Mouse (Mus musculus): ENCODE data around the gene Rassf3. TPM values are rescaled to one million over a fixed set of nuclear protein-coding genes. Genes with fewer than 3 reads are reported as not detected.

Rassf3 gene
- total RNA-seq, 1 experiment = 13.1 TPM

DNA sequence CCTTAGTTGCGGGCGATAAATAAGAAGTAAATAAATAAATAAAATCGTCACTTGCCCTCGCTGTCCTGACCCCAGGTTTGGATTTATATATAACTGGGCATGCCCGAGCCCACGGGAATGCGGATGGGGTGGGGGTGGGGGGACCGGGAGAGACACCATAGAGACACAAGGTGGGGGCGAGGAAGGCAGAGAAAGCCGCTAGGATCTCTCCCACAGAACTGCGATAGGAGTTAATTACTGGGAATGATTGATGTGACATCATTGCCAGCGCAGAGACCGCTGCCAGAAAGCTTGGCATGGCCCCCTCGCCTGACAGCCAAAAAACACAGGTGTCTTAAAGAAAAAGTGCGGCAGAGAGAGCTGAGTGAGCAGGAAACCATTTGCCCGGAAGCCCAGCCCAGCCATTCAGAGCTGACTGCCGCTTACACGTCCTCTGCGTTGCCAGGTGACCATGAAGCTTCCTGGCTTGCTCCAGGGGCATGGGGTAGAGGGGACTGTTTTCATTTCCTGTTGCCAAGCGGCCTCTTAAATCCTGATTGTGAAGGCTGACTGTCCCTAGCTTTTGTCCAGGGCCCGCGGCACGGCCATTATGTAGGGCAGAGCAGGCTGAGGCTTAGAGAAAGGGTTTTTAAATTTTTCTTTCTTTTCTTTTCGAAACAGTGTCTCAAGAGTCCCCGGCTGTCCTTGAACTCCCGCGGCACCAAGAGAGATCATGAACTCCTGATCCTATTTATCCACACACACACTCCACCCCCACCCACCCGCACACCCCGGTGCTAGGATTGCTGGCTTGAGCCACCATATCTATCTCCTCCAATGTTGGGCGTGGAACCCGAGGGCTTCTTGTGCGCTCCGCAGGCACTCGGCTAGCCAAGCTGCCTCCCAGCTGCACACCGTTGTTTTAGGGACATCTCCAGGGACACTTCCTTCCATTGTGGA, 29.1 kb upstream of the Rassf3 start:
- H3K36me3 ChIP-seq (ENCODE audit: control insufficient read depth, insufficient read depth, low read length, poor library complexity, severe bottlenecking) = no peaks in the 10 kb centered on the region
- H3K9ac ChIP-seq (ENCODE audit: insufficient read depth, low read depth, low read length, poor library complexity, severe bottlenecking) = peak overlapping the region; percentile 81; the same call in 1 of the 2 replicates
- H3K4me3 ChIP-seq (ENCODE audit: insufficient read depth in 1 of 2, low read depth in 1 of 2, low read length in 2 of 2, poor library complexity in 1 of 2, severe bottlenecking in 1 of 2) = peak overlapping the region; percentile 52 to 68
- peak overlapping the region; percentile 73; the same call in 1 of the 2 replicates for H3K27ac ChIP-seq (ENCODE audit: insufficient read depth, low read depth, low read length, poor library complexity, severe bottlenecking)
- TF ChIP-seq MAFK (IDR thresholded peaks at IDR 0.05; ENCODE audit: insufficient read depth, low read depth, low read length) = 0 out of 2 replicates have a peak, but pooled peaks have one; percentile 17
- no peak for TF ChIP-seq ZNF384 (IDR thresholded peaks at IDR 0.05; ENCODE audit: low read depth, low read length)
- no peak for TF ChIP-seq HCFC1 (IDR thresholded peaks at IDR 0.05; ENCODE audit: borderline replicate concordance, insufficient read depth, low read length)
- no peak for TF ChIP-seq CHD2 (IDR thresholded peaks at IDR 0.05; ENCODE audit: low read depth, low read length)
- no peak for TF ChIP-seq ZC3H11A (IDR thresholded peaks at IDR 0.05; ENCODE audit: borderline replicate concordance, low read depth, low read length)
- H3K9me3 ChIP-seq (ENCODE audit: control insufficient read depth, insufficient read depth, low read depth, low read length) = no peaks in the 10 kb centered on the region
- no peak for DNase-seq (ENCODE audit: low read depth, low spot score)
- peaks cover 12 to 14% of the 10 kb centered on the region in 2 experiments for H3K4me1 ChIP-seq (ENCODE audit: control insufficient read depth in 2 of 2, insufficient read depth in 2 of 2, low read length in 2 of 2, poor library complexity in 1 of 2)
- in situ Hi-C loops (cut with MboI; ENCODE audit: low sequenced_read_pairs in 2 of 2, unreplicated experiment in 2 of 2) = no loop called here

DNA sequence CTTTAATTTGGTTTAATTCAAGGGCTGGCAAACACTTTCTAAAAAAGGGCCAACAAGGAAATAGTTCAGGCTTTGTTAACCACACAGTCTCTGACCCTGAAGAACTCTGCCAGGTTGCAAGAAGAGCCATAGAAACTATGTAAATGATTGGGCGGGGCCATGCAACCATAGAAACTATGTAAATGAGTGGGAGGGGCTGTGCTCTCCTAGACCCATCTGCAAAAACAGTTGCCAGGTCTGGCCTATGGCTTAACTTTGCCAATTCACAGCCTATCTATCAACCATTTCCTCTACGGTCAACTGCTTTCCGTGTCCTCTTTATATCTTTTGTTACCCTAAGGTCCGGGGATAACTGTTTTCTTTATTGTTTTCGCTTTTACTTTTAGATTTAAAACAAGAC, 25.0 kb upstream of the Rassf3 start:
- DNase-seq (ENCODE audit: low read depth, low spot score) = peak; percentile 83
- in situ Hi-C loops (cut with MboI; ENCODE audit: low sequenced_read_pairs in 2 of 2, unreplicated experiment in 2 of 2) = no loop called here
- TF ChIP-seq CHD2 (IDR thresholded peaks at IDR 0.05; ENCODE audit: low read depth, low read length) (no peak), ZNF384 (IDR thresholded peaks at IDR 0.05; ENCODE audit: low read depth, low read length) (no peak), HCFC1 (IDR thresholded peaks at IDR 0.05; ENCODE audit: borderline replicate concordance, insufficient read depth, low read length) (no peak), ZC3H11A (IDR thresholded peaks at IDR 0.05; ENCODE audit: borderline replicate concordance, low read depth, low read length) (no peak), MAFK (IDR thresholded peaks at IDR 0.05; ENCODE audit: insufficient read depth, low read depth, low read length) (no peak)
- no peaks in the 10 kb centered on the region for H3K36me3 ChIP-seq (ENCODE audit: control insufficient read depth, insufficient read depth, low read length, poor library complexity, severe bottlenecking)
- H3K27ac ChIP-seq (ENCODE audit: insufficient read depth, low read depth, low read length, poor library complexity, severe bottlenecking) = no peak overlapping the region; the same call in 1 of the 2 replicates
- no peak overlapping the region for H3K9ac ChIP-seq (ENCODE audit: insufficient read depth, low read depth, low read length, poor library complexity, severe bottlenecking)
- H3K9me3 ChIP-seq (ENCODE audit: control insufficient read depth, insufficient read depth, low read depth, low read length) = no peaks in the 10 kb centered on the region
- H3K4me3 ChIP-seq (ENCODE audit: insufficient read depth in 1 of 2, low read depth in 1 of 2, low read length in 2 of 2, poor library complexity in 1 of 2, severe bottlenecking in 1 of 2) = peak overlapping the region in 1 of 2 experiments; percentile 13; a peak in 1 of 4 replicates
- H3K4me1 ChIP-seq (ENCODE audit: control insufficient read depth in 2 of 2, insufficient read depth in 2 of 2, low read length in 2 of 2, poor library complexity in 1 of 2) = peaks cover 9 to 30% of the 10 kb centered on the region in 2 experiments

DNA sequence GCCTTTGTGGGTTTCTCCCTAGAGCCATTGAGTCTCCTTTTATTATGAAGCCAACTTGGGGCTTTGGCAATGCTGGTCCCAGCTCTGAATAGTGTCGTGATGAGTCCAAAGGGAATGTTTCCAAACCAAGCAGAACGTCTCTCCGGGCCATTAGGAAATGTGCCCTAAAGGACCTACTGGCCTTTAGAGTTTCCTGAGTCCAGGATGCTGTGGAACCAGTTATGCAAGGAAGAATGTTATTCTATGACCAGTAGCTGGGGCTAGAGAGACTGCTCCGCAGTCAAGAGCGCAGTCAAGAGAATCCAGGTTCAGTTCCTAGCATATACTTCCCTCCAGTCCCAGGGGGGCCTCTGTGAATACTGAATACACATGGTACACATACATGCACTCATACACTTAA, 23.9 kb upstream of the Rassf3 start:
- no peak for TF ChIP-seq ZC3H11A (IDR thresholded peaks at IDR 0.05; ENCODE audit: borderline replicate concordance, low read depth, low read length)
- TF ChIP-seq CHD2 (IDR thresholded peaks at IDR 0.05; ENCODE audit: low read depth, low read length) = no peak
- TF ChIP-seq ZNF384 (IDR thresholded peaks at IDR 0.05; ENCODE audit: low read depth, low read length) = no peak
- TF ChIP-seq MAFK (IDR thresholded peaks at IDR 0.05; ENCODE audit: insufficient read depth, low read depth, low read length) = no peak
- TF ChIP-seq HCFC1 (IDR thresholded peaks at IDR 0.05; ENCODE audit: borderline replicate concordance, insufficient read depth, low read length) = no peak
- Histone ChIP-seq H3K9ac (ENCODE audit: insufficient read depth, low read depth, low read length, poor library complexity, severe bottlenecking) (0 out of 2 replicates have a peak overlapping the region, but pooled peaks have one; percentile 37), H3K36me3 (ENCODE audit: control insufficient read depth, insufficient read depth, low read length, poor library complexity, severe bottlenecking) (no peaks in the 10 kb centered on the region), H3K27ac (ENCODE audit: insufficient read depth, low read depth, low read length, poor library complexity, severe bottlenecking) (peak overlapping the region; percentile 1; the same call in 1 of the 2 replicates), H3K4me3 (ENCODE audit: insufficient read depth in 1 of 2, low read depth in 1 of 2, low read length in 2 of 2, poor library complexity in 1 of 2, severe bottlenecking in 1 of 2) (no peak overlapping the region), H3K4me1 (ENCODE audit: control insufficient read depth in 2 of 2, insufficient read depth in 2 of 2, low read length in 2 of 2, poor library complexity in 1 of 2) (peaks cover 9 to 28% of the 10 kb centered on the region in 2 experiments; a peak in 3 of 4 replicates), H3K9me3 (ENCODE audit: control insufficient read depth, insufficient read depth, low read depth, low read length) (no peaks in the 10 kb centered on the region)
- in situ Hi-C loops (cut with MboI; ENCODE audit: low sequenced_read_pairs in 2 of 2, unreplicated experiment in 2 of 2) = no loop called here
- DNase-seq (ENCODE audit: low read depth, low spot score) = no peak

DNA sequence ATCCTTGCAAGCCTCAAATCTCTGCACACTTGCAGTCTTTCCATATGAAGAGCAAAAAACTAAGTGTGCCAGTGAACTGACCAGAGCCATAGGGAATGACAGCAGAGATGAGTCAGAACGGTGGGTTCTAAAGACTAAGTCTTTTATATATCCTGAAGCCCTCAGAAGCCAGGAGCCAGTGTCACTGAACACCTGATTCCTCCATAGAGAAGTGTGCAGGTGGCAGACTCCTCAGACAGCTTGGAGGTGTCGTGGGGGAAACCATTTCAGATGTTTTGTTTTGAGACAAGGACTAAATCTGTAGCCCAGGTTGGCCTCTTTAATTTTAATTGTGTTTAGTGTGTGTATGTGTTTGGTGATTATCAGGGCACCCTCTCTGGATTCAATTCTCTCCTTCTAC, 22.9 kb upstream of the Rassf3 start:
- Histone ChIP-seq H3K36me3 (ENCODE audit: control insufficient read depth, insufficient read depth, low read length, poor library complexity, severe bottlenecking) (no peaks in the 10 kb centered on the region), H3K27ac (ENCODE audit: insufficient read depth, low read depth, low read length, poor library complexity, severe bottlenecking) (no peak overlapping the region), H3K4me3 (ENCODE audit: insufficient read depth in 1 of 2, low read depth in 1 of 2, low read length in 2 of 2, poor library complexity in 1 of 2, severe bottlenecking in 1 of 2) (no peak overlapping the region), H3K9ac (ENCODE audit: insufficient read depth, low read depth, low read length, poor library complexity, severe bottlenecking) (no peak overlapping the region), H3K9me3 (ENCODE audit: control insufficient read depth, insufficient read depth, low read depth, low read length) (no peaks in the 10 kb centered on the region), H3K4me1 (ENCODE audit: control insufficient read depth in 2 of 2, insufficient read depth in 2 of 2, low read length in 2 of 2, poor library complexity in 1 of 2) (peaks cover 6 to 30% of the 10 kb centered on the region in 2 experiments; a peak in 3 of 4 replicates)
- TF ChIP-seq ZC3H11A (IDR thresholded peaks at IDR 0.05; ENCODE audit: borderline replicate concordance, low read depth, low read length) = no peak
- TF ChIP-seq MAFK (IDR thresholded peaks at IDR 0.05; ENCODE audit: insufficient read depth, low read depth, low read length) = no peak
- TF ChIP-seq HCFC1 (IDR thresholded peaks at IDR 0.05; ENCODE audit: borderline replicate concordance, insufficient read depth, low read length) = no peak
- TF ChIP-seq CHD2 (IDR thresholded peaks at IDR 0.05; ENCODE audit: low read depth, low read length) = no peak
- no peak for TF ChIP-seq ZNF384 (IDR thresholded peaks at IDR 0.05; ENCODE audit: low read depth, low read length)
- DNase-seq (ENCODE audit: low read depth, low spot score) = no peak
- in situ Hi-C loops (cut with MboI; ENCODE audit: low sequenced_read_pairs in 2 of 2, unreplicated experiment in 2 of 2) = no loop called here
